Mouse (Mus musculus) embryo, embryonic 11 days (tissue): ENCODE data around the gene Lmntd1.

Experiments
- DNase-seq: peaks from one replicate; pipeline ENCODE4 v3.0.0-alpha.2; 2015

Lmntd1 gene

DNA sequence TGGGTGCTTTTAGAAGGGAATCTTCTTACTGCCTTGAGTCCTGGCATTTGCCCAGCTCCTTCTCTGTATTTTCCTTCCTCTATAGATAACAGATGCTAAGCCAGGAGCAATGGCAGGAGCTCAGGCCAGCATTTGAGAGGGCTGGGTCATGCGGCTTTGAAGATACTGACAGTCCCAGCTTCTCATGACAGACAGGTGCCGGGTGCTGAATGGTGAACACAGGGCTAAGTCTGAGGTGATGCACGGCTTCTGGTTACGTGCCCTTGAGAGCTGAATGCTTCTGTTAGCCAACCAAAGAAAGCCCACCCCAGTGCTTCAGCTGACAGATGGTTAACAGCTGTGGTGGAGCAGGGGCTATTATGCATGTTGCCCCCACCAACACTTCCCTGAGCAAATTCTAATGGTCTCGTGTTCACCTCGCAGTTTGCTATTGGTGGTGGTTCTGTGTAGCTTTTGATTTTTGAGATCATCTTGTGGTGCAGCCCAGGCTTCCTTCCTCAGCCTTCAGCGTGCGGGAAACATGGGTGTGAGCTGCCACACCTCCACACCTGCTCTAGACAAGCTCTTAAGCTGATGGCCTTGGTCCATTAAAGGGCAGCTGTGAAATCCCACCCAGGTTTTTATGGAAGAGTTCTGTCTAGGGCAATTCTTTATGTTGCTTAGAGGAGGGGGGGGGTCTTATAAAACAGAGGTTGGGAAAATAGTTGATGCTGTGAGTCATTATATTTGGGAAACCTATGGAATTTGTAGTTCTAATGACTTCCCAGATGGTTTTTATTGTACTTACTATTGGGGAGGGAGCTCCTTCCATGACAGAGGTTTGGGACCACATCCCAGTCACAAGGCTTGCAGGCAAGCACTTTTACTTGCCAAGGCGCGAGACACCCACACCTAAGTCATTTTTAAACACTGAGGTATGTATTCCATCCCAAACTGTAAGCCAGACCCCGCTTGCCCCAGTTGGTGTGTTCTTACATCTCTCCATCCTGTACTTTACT is 181.1 kb downstream of the Lmntd1 start:
- peak; percentile 55 for DNase-seq

DNA sequence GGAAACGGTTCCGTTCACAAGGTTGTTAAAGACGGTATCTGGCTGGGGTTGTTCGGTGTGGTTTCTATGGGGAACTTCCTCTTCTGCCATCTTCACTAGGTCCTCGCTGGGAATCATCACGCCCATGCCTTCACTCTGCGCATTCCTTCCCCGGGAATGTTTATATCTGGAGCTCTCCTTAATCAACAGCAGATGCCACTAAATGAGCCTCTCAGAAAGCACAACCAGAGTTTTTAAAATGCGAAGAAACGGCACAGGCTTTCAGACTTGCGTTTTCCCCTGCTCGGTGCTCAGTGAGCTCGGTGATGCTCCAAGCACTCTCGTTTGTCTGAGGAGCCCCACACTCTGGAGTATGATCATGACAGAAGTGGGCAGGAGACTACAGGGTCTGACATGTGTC is 182.4 kb downstream of the Lmntd1 start:
- DNase-seq: peak; percentile 59

DNA sequence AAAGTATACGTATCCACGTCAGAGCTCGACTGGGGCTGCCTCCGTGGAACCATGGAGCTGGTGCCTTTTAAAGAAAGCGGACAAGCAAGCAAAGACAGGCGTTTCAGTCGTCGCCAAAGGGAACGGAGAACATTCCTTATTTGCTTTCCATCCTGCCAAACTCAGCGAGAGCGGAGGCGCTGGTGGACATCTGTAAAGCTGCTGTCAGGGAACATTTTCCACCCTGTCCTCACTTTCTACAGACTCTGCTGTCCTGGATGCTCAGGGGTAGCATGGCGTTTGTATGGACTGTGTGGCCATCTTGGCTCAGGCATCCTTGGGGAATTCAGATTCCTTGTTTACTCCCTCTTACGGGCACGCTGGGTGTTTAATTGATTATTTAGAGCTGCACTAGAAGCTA is 186.7 kb downstream of the Lmntd1 start:
- no peak for DNase-seq

DNA sequence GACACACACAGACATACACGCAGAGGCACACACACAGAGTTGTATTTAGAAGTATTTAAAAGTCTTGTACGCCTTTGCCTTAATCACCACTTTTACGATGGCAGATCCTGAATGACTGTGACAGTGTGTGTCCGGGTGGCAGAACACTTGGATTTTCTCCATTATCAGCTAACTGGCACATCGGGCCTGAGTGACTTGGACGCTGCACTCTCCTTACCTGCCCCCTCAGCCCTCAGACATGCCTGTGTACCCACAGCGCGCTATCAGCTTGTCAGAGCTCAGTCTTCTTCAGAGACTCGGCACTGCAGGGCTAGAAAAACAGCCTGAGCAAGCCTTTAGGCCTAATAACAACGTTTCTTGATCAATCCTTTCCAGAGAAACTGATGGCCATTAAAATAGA is 187.6 kb downstream of the Lmntd1 start:
- DNase-seq: no peak

DNA sequence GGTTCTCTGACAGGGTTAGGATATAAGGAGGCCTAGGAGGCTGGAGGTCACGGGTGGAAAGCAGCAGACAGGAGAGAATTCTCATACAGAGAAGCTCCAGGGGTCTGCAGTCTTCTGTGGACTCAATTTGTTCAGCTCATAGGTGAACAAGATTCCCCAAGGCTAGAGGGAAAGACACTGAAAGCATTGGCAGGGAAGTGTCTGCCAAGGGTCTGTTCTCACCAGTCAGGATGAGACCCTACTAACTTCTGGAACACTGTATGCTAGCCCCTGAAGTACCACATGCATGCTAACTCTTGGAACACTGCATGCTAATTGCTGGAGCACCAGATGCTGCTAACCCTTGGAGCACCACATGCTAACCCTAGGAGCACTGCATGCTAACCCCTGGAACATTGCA is 190.0 kb downstream of the Lmntd1 start:
- no peak for DNase-seq

DNA sequence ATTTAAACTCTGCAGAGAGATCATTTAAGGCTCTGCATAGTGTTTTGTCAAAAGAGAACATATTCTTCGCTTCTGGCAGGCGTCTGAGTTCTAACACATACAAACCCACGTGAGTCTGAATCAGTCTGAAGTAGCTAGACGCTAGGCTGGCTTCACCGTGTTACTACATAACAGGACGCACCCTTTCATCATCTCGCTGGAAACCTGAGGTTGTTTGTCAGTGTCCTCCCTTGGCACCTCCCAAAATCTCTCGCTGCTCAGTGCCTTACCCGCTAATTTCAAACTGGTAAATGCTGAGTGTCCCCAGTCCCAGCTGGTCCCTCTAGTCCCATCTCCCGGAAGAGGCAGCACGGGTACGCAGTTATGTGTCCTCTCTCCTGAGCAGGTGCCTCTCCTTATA is 190.6 kb downstream of the Lmntd1 start:
- DNase-seq: no peak

DNA sequence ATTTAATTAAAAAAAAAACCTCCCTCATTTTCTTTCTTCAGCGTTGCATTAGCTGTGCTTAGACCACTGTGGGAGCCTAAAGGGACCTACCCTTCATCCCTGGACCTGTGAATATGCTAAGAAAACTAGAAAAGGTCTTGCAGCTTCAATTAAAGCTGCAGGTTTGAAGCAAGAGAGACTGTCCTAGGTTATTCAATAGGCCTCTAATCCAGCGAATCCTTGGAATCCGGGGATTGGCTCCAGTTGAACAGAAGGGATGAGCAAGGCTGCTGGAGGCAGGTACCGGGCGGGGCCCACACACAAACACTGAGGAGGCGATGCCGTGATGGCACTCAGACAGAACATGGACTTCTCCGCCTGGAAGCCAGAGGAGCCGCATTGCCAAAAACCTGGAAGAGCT is 192.5 kb downstream of the Lmntd1 start:
- DNase-seq: no peak

DNA sequence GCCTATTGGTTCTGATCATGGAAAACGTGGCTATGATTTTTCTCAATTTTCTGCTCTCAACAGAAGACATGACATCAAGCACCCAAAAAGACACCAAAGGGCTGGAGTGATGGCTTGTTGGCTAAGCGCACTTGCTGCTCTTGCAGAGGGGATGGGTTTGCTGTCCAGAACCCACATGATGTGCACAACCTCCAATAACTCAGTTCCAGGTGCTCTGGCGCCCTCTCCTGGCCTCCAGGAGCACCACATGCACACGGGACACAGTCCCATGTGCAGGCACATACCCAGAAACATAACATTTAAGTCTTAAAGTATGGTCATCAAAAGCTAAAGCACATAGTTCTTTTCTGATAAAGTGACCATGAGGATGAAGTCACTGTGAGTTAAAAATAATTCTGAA is 193.7 kb downstream of the Lmntd1 start:
- no peak for DNase-seq

DNA sequence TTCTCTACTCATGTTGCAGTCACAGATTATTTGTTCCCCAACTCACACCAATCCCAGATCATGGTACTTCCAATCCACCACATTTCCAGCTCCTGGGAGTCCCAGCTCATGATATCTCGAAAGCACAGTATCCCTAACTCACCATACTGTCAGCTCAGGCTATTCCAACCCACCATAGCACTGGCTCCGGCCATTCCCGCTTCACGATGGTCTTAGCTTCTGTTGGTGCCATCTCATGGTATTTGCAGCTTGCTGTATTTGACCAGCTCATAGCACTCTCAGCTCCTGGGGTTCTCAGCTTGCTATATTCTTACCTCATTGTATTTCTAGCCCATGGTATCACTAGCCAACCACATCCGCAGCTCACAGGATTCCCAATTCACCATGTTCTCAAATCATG is 195.3 kb downstream of the Lmntd1 start:
- DNase-seq: no peak

DNA sequence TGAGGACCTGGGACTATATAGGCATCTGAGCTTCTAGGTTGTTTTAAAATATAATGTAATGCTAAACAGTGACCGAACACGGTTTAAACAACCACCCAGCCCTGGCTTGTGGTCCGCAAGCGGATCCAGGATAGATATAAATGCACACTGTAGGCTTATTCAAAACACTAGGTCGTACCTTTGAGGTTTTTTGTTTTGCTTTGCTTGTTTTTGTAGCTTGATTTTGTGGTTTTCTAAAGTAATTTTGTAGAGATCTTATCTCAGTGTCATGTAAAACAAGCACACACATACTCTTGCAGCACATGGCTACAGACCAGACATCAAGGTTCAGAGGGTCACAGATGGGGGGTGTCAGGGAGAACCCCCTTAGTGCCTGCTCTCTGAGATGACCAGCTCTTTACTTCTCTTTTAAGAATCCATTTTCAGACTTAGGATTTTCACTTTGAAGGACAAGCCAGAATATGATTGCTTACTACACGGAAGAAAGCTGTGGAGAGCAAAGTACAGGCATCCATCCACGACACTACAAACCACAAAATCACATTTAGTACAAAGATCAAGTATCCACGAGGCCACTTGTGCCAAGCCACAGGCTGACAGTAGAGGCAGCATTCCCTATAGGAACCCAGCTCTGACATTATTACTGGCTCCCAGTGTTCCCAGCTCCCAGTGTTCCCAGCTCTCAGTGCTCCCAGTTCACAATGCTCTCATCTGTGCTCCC is 196.2 kb downstream of the Lmntd1 start:
- DNase-seq: no peak

DNA sequence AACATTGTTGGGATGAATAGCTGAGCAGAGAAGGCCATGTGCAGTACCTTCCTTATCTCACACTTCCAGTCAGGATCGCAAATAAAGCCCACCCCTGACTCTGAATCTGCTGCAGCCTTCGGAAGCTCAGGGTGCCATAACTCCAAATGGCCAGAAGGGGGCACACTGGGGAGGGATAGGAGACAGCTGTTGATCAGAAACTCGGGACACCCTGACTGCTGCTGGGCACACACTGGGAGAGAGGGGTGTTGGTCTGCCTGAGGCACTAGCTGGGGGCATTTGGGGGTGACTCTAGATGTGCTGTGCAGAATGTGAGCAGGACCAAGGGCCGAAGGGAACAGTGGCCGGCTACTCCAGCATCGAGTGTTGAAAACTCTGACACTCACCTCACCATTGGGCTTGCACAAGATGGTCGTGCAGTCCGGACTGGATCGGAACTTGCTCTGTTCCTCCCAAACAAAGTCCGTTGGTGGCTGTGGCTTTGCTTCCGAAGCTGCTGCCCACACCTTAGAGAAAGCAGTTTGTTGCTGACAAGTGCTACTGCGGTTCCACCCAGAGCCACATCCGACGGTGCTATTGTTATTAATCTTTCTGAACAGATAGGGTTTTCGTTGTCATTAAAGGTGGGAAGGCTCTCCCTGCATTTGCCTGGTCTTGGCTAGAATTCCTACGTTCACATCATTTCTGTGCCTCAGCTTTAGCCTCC is 197.0 kb downstream of the Lmntd1 start:
- DNase-seq: peak; percentile 57

DNA sequence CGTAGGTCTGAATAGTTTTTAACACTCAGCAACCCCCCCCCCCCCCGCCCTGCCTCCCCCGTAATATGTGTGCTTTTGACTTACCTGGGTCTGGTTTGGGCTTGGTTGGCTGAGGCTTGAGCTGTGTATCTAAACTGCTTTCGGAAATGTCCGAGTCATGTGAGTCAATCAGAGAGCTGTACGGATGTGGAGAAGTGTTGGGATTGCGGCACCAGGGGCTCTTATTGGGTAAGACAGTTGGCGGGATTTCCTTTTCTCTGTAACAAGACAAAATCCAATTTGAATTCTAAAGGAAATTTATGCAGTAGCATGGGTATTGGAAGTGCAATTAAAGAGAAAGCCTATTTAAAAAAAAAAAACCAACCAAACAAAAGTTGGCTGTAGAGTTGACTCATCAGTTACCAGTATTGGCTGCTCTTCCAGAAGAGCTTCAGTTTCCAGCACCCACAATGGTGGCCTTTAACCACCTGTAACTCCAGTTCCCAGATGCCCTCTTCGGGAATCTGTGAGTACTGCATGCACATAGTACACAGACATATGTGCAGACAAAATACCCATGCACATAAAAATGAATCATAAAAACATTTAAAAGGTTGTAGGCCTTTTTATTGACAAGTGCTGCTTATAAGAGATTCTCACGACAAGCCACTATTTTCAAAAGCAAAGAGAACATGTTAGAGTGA is 209.6 kb downstream of the Lmntd1 start:
- no peak for DNase-seq

DNA sequence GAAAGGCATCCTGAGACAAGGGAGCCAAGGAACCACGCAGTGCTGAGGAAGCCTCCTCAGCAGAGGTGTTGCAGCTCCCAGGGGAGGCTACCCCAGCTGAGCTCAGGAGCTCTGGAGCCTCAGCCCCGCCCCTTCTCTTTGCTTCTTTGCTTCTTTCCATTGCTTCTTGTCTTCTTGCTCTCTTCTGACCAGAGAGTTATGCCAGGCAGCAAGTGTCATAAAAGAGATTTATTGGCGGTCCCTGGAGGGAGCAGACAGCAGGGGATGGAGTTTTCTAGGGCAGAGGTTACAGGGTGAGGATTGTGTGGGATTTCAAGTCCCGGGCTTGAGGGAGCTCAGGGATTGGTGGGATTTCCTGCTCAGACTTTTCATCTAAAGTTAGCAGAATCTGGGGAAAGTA is 213.0 kb downstream of the Lmntd1 start:
- DNase-seq: peak; percentile 35

DNA sequence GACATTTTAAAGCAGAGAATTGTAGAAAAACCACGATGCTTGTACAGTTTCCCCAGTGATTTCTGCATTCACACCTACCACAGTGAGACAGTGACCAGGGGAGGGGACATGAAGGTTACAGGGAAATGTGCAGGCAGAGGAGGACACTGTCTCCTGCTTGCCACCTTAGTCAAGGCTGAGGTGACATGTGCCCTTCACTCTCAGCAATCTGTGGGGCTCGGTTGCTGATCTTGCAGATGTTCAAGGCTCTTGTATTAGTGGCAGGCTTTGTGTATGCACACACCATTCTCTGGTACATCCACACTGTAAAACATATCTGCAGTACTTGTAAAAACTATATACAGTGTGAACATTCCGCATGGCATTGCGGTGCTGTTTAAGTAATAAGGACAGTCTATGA is 216.2 kb downstream of the Lmntd1 start:
- DNase-seq: no peak

DNA sequence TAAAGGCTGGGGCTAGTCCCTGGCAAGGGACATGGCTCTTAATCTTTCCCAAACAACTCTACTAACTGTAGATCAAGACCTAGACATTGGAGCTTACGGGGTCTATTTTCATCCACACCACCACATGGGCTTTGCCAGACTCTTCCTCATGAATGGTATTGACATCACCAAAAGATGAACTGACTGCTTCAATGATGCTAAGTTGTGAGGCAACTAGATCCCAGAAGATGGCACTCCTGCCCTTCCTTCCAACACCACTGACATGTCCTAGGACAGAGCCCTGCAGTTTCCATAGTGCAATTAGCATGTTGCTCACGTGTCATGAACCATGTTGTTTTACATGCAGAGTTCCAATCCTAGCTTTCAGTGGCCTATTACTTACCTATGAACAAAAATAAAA is 217.6 kb downstream of the Lmntd1 start:
- no peak for DNase-seq

DNA sequence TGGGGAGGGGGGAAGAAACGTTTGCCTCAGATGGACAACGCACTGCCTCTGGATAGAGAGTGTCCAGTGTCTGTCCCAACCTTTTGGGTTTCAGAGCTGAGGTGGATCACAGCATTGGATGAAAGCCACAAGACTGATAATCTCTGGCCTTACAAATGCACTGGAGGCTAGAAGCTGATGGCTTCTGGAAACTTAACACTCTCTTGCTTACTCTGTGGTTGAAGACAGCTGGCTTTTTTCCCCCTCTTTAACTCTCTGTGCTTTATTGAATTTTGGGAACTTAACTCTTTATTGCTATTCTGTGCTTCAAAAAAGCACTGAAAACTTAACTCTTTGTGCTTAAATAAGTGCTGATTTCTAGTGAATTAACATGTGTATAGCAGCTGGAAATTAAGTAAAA is 223.7 kb downstream of the Lmntd1 start:
- DNase-seq: no peak

DNA sequence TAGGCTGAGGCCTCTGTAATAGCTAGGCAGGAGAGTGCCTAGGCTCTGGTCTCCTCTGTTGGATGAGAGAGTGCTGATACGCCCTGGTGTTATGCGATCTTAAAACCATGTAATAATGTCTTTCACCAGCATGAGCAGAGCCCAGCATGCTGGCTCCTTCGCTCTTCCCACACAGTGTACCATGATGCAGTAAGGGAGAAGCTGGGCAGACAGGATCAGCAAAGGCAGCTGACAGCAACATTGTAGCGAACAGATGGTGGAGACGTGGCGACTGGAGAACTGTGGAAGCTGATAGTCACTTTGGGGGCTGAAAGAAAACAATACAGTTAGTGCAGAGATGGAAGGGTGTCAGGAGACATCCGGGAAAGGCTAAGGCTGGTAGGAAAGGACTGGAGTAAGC is 224.2 kb downstream of the Lmntd1 start:
- DNase-seq: peak; percentile 21

DNA sequence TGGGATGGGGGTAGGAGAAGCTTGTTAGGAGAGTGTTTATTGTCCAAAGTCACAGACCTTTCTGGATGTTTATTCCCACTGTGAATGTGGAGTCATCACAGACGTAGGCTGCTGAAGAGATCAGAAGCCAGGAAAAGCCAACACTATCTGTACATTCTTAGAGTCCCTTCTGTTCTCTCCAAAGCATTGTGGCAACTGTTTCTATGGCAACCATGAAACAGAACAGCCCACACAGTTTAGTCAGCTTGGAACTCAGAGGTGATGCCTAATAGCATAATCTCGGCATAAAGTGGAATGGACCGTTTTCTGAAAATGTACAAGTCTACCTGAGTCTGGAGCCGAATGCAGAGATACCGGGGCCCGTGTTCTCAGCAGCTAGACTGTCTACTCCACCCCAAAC is 226.7 kb downstream of the Lmntd1 start:
- peak; percentile 26 for DNase-seq

DNA sequence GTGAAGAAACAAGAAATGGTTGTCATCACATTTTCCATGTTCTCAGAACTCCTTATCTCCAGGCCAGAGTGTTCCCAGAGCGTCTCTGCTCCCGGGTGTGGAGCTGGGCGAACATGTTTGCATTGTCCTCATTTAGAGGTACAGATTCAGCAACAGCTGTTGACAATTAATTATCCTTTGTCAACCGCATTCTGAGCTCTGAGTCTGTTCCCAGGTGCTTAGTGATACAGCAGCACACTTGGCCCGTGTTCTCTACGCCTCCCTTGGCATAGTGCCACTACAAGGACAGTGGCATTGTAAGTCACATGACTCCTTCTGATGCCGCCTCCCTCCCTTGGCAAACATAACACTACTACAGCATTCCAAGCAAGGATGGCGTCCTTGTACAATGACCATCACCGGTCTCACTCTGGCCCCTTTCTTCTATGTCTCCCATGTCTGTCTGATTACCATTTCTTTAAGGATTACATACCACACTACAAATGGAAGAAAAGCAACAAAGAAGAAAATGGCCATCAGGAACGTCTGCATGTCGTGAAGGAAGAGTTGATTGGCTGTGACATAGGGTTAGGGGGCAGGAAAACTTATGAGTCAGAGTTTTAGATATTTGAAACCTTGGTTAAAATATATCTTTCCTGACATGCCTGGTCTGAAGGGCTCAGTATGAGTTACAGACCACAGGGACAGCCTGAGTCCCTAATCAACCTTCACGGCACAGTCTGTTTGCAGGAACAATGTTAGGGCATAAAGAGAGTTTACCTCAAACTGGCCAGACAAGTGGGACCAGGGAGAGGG is 231.3 kb downstream of the Lmntd1 start:
- DNase-seq: no peak

DNA sequence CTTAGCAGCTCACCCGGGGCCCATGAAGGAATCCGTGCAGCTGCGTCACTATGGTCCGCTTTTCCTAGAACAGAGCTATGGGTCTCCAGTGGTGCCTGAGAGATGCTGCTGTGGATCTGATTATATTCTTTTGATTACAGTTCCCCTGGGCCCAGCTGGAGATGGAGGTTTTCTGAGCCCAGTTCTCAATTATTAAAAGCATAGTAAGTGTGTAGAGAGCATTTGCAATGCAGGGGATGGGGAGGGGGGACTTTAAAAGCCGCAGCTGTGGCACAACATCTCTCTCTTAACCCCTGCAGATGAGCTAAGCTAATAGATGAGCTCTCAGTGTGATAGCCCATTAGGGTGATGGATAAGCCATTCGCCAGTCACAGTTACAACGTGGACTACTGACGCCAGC is 233.2 kb downstream of the Lmntd1 start:
- DNase-seq: no peak

DNA sequence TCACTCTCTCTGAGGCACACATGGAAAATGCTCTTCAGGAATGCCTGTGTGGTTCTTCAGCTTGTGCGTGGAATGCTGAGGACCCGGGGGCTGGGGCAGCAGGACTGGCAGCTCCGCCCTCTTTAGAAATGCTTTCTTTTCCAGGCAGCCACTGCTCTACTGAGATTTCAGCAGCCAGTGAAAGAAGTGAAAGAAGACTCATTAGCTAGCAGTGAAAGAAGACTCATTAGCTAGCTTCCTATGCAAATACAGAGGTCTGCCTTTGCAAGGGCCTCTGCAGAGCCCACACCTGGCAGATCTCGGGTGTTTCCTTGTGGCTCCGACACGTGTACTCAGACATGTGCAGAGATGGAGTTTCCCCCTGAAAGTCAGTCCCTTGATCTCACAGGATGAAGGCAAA is 234.9 kb downstream of the Lmntd1 start:
- DNase-seq: no peak

DNA sequence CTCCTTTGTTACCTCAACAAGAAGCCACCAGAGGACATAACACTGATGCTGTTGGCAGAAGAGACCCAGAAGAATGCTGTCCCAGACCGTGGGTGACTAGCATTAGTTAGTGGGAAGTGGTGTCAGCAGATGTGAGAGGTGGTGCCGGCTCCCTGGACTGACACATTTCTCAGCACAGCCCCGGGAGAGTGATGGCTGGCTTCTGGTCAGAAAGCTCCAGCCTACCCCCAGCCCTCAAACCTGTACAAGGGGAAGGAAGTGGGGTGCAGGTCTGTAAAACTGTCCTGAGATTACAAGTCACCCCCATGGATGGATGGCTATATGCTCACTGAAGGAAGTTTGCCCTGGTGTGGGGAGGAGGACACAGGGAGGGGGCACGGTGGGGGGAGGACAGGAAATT is 235.4 kb downstream of the Lmntd1 start:
- DNase-seq: no peak
